Mouse (Mus musculus) heart, postnatal 0 days (tissue): ENCODE measurements at regions not wholly inside any gene's neighbourhood (a gene's known extent, or its start where the extent isn't known, plus 50 kb on each side); places are given as distances from the start of the nearest gene placed in this dataset.

Source experiments
- CTCF ChIP-seq: IDR thresholded peaks from 2 replicates; pipeline ENCODE4 v1.5.1; 2016; ENCODE audit warnings: antibody characterized with exemption, control low read depth, low read depth
- EP300 ChIP-seq: IDR thresholded peaks from 2 replicates; pipeline ENCODE4 v1.6.1; 2016; ENCODE audit warnings: antibody characterized with exemption, low read depth

DNA sequence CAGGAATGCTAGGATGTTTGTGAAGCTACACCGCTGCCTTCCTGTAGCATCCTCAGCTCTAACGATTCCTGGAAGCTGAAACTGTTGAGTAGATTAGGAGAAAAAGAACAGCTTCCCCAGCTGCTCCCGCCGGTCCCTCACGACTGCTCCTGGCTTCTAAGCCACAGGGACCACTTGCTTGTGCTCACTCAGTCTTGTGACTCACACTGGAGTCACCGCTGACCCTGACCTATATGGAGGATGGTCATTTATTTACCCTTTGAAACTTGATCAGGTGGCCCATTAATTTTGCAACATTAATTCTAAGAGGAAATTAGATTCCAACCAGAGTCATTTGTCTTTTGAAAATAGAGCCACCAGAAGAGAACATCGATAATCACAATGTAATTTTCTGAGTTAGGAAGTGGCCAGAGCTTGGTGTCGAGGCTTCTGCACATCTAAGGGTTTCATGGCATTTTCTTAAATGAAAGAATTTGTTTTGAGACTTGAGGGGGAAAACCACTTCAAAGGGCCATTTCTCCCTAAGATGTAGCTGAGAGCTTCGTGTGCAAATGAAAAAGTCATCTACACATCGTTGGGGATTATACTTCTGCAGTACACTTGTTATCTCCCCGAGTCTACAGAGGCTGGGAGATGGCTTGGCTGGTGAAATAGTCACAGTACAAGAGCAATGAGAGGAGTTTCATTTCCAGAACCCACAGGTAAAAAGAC is 153.8 kb upstream of the Runx1 start:
- TF ChIP-seq EP300 (no peak), CTCF (no peak)
